Mouse (Mus musculus): Measurements from ENCODE around the gene Rfwd3. TPM values are rescaled to one million over a fixed set of nuclear protein-coding genes. Genes with fewer than 3 reads are reported as not detected.
A peak's percentile ranks its signal among the peaks of the same experiment; 100 is the strongest.
"Not testable (repeated sequence)": the region's sequence is repeated elsewhere in the genome, so short reads cannot be mapped to it uniquely, and the experiment has no call there.

The Rfwd3 gene
- polyA plus RNA-seq (2012; ENCODE audit: insufficient read depth, insufficient read length, missing spikeins), result 7.0 and 9.1 TPM in 2 replicates

DNA sequence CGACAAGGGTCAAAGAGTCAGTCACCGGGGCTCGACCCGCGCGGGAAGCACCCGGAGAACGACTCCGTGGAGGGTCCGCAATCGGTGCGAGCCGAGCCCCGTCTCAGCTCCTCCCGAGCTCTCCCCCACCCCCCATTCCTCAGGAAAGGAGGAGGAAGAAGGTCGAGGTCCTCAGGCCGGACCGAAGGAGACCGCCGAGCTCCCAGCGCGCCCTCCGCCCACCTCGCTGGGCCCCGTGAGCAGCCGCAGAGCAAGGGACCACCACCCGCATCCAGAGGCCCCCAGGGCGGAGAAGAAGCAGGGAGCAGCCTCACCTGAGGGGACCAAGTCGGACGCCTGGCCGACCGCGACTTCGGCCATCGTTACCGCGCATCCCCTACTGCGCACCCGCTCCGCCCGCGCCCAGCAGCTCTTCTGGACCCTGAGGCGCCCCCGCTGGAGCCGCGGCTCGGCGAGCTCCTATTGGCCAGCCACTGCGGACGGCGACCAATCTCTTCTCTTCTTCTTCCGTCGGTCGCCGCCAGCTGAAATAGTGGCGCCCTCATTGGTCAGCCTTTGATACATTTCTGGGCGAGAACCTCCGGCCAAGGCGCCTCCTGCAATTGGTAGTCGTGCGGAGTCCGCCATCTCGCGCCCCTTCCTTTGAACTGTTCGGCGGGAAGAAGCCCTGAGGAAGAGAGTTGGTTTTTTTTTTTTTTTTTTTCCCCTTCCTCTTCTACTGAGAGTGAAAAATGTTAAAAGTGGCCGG is at the start of gene Rfwd3:
Gene Rfwd3 (minus strand): TSS at position 402 of the 748 bp plus-strand sequence.
- H3K4me3 ChIP-seq (ENCODE audit: insufficient read depth, low read depth, low read length), result peak within 1 kb of the TSS; percentile 92
- no peaks in the 10 kb centered on the region for H3K4me1 ChIP-seq (ENCODE audit: control insufficient read depth, insufficient read depth, insufficient read length, low read length)
- peak within 1 kb of the TSS; percentile 72 for H3K27ac ChIP-seq (replicated peaks; ENCODE audit: low read depth, low read length)

DNA sequence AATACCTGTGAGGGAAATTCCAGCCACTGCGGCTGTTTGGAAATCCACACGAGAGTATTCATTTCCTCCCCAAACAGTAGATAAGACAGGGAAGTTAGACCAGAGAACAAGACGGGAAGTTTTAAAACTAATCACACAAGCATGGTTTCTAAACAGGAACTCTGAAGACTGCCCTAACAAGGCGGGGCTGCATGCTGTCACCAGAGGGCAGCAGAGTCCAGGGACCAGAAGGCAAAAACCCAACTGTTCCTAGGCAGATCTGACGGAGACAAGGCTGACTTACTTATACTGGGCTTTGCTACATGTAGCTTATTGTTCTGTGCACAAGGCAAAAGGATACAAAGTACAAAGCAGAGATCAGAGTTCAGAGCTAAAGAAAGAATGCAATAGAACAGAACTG is 43.2 kb upstream of the Rfwd3 start:
- H3K4me1 ChIP-seq (ENCODE audit: control insufficient read depth, insufficient read depth, insufficient read length, low read length), result no peaks in the 10 kb centered on the region
- no peak overlapping the region for H3K27ac ChIP-seq (replicated peaks; ENCODE audit: low read depth, low read length)
- H3K4me3 ChIP-seq (ENCODE audit: insufficient read depth, low read depth, low read length), result no peak overlapping the region

DNA sequence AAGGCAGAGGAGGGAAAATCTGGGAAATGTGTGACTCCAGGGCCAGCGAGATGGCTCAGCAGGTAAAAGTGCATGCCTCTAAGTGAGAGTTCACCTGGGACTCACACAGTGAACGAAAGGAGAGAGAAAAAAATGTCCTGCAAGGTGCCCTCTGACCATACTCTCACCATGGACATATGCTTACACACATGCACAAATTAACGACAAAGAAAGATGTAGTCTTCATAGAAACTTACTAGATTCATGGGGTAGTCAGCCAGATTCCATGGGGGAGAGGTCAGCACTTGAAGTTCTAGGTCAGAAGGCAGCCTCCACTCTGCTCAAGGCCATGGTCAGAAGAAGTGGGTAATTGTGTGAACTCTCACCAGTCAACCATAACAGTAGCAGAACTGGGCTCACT is 40.2 kb upstream of the Rfwd3 start:
- Histone ChIP-seq H3K4me3 (ENCODE audit: insufficient read depth, low read depth, low read length) (no peak overlapping the region), H3K27ac (replicated peaks; ENCODE audit: low read depth, low read length) (no peak overlapping the region), H3K4me1 (ENCODE audit: control insufficient read depth, insufficient read depth, insufficient read length, low read length) (no peaks in the 10 kb centered on the region)

DNA sequence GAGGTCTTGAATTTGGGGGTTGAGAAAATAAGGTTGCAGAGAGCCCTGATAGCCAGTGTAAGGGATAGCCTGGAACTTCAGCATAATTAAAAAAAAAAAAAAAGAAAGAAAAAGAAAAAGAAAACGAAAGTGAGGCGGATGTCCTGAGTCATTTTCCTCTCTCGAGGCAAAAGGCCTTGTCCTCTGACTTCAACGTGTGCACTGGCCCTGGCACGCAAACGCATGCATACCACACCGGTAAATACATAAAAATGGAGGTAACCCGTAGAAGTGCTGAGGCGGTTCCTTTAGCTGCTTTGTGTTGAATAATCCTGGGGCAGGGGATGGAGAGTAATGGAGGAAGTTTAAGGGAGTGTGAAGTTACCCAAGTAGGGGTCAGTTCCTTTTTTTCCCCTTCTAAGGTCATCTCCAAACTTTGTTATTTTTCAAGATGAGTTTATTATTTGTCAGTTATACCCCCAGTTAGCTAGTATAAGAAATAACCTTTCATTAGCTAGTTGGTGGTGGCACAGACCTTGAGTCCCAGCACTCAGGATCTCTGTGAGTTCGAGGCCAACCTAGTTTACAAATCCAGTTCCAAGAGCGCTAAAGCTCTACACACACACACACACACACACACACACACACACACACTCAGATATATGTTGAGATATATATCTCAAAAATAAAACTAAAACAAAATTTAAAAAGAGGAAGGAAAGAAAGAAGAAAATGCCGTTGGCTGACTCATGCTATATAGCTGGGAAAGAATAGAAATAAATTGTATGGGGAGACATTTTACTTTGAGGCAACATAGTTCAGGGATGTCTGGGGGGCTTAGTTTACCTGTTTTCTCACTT is 38.6 kb upstream of the Rfwd3 start:
- Histone ChIP-seq H3K4me3 (ENCODE audit: insufficient read depth, low read depth, low read length) (peak overlapping the region; percentile 80), H3K4me1 (ENCODE audit: control insufficient read depth, insufficient read depth, insufficient read length, low read length) (no peaks in the 10 kb centered on the region)

DNA sequence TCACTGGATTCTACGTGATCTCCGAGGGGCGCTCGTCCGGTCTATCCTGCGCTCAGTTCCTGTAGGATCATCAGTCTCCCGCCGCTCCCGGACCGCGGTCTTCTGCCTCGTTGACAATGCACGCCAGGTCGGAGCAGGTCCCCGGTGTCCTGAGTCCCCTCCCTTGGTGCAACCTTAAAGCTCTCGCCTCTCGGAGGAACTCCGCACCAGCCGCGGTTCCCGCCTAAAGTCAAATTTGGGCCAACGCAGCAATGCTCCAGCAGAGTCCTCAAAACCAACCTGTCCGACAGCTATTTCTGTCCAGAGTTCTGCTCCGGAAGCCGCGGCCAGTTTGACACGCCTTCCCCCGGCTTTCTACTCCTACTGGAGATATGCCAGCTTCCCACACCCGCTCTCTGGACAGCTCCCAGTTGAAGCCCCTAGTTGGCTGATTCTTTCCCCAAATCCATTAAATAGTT is 37.9 kb upstream of the Rfwd3 start, which contains the start of gene Mlkl:
Gene Mlkl (minus strand): TSS at position 288 of the 458 bp plus-strand sequence.
- peak within 1 kb of the TSS; percentile 80 for H3K4me3 ChIP-seq (ENCODE audit: insufficient read depth, low read depth, low read length)
- H3K27ac ChIP-seq (replicated peaks; ENCODE audit: low read depth, low read length), result peak within 1 kb of the TSS; percentile 81
- H3K4me1 ChIP-seq (ENCODE audit: control insufficient read depth, insufficient read depth, insufficient read length, low read length), result no peaks in the 10 kb centered on the region

More for the DNA sequence above, 38.6 kb upstream of the Rfwd3 start:
- peak overlapping the region; percentile 81 for H3K27ac ChIP-seq (replicated peaks; ENCODE audit: low read depth, low read length)

DNA sequence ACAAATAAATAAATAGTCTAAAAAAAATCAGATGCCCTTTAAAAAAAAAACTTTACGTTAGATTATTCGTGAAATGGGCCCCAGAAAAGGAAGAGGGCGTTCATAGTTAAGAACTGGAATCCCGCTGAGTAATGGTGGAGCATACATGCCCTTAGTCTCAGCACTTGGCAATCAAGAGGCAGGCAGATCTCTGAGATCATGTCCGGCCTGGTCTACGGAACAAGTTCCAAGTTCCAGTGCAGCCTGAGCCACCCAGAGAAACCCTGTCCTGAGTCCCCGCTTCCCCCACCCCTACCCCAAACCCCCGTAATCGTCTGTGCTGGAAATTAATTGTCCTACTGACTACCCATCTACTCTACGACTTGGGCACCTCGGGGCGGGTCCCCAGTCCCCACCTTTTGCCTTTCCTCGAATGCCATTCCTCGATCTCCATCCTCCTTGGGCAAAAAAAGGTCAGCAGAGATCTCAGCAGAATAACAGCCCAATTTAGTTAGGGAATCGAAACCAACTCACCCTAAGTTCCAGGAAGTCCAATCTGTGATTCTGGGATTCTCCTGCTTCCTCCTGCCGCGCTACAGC is 37.4 kb upstream of the Rfwd3 start:
- Histone ChIP-seq H3K4me3 (ENCODE audit: insufficient read depth, low read depth, low read length) (peak overlapping the region; percentile 80), H3K27ac (replicated peaks; ENCODE audit: low read depth, low read length) (peak overlapping the region; percentile 81), H3K4me1 (ENCODE audit: control insufficient read depth, insufficient read depth, insufficient read length, low read length) (no peaks in the 10 kb centered on the region)

DNA sequence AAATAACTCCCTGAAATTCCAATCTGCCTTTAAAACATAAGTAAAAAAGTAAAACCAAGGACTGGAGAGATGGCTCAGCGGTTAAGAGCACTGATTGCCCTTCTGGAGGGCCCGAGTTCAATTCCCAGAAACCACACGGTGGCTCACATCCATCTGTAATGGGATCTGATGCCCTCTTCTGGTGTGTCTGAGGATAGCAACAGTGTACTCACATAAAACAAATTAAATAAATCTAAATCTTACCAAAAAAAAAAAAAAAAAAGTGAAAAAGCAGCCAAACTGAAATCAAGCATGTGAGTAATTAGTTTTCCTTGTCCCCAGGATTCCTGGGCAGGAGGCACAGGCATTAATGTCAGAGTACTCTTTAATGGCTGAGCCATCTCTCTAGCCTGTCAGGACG is 36.7 kb upstream of the Rfwd3 start:
- Histone ChIP-seq H3K4me3 (ENCODE audit: insufficient read depth, low read depth, low read length) (peak overlapping the region; percentile 80), H3K4me1 (ENCODE audit: control insufficient read depth, insufficient read depth, insufficient read length, low read length) (no peaks in the 10 kb centered on the region), H3K27ac (replicated peaks; ENCODE audit: low read depth, low read length) (no peak overlapping the region)

DNA sequence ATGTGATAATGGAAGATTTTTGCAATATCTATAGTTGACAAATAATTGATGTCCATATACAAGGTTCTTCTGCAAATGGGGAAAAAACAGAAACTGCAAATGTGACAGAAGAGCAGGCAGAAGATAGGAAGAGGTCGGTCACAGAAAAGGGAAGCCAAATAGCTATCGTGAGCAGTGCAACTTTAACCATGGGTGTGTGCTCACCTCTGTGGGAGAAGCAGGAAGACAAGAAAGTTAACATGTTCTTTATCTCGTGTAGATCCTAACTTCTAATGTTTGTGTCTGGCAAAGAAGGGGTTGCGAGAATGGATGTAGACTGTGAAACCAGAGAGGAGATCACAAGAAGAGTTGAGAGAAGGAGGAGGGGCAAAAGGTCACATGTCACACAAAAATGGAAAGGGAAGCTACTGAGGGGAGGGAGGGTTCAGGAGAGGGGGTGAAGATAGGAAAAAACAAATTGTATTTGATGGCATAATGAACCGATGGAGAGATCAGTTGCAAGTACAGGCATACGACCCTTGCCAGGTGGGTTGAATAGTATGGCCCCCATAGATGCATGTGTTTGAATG is 25.3 kb upstream of the Rfwd3 start:
- Histone ChIP-seq H3K4me1 (ENCODE audit: control insufficient read depth, insufficient read depth, insufficient read length, low read length) (no peaks in the 10 kb centered on the region), H3K27ac (replicated peaks; ENCODE audit: low read depth, low read length) (no peak overlapping the region), H3K4me3 (ENCODE audit: insufficient read depth, low read depth, low read length) (no peak overlapping the region)

DNA sequence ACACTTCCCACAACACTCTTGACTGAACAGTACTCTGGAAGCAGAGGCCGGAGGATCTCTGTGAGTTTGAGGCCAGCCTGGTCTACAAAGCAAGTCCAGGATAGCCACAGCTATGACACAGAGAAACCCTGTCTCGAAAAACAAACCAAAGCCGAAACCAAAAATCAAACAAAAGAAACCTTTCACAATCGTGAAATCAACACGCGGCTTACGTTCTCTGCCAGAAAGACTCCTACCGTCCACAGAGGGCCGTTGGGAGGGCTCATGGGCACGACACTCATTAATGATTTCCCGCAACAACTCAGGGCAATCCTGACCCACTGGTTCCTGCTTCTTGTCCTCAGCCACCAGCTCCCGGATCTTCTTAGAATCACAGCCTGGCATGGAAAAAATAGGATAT is 14.7 kb upstream of the Rfwd3 start:
- Histone ChIP-seq H3K4me3 (ENCODE audit: insufficient read depth, low read depth, low read length) (no peak overlapping the region), H3K27ac (replicated peaks; ENCODE audit: low read depth, low read length) (no peak overlapping the region), H3K4me1 (ENCODE audit: control insufficient read depth, insufficient read depth, insufficient read length, low read length) (no peaks in the 10 kb centered on the region)

DNA sequence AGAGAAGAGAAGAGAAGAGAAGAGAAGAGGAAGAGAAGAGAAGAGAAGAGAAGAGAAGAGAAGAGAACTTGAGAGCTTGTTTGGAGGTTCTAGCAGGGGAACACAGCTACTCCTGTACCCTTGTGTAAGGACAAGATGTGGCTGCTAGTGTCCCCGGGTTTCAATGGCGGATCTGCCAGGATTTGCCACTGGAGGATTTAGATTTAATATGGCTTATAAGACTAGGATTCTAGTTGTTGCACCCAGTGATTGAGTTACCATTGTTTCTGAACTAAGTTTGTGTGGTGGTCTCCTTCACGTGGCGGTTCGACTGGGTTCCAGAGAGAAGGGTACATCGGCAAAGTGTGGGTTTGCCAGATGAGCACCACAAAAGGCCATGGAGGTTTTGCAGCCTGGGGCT is 13.9 kb upstream of the Rfwd3 start:
- H3K4me1 ChIP-seq (ENCODE audit: control insufficient read depth, insufficient read depth, insufficient read length, low read length); H3K27ac ChIP-seq (replicated peaks; ENCODE audit: low read depth, low read length); H3K4me3 ChIP-seq (ENCODE audit: insufficient read depth, low read depth, low read length): not testable (repeated sequence)

DNA sequence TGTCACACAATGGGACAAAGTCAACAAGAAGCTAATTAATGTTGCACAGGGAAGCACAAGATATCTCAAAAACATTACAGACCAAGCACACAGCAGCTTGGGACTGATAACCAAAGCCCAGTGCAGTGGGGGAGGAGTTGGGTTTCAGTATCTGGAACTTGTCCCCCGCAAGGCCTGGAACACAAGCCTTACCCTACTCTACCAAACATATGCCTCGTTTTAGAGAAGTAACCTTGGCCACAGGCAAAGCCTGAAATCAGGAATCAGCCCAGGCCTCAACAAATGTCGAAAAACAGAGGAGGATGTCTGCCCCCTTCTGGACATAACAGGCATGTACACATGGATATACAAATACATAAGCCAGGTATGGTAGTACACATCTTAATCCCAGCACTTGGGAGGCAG is 12.7 kb upstream of the Rfwd3 start:
- Histone ChIP-seq H3K4me1 (ENCODE audit: control insufficient read depth, insufficient read depth, insufficient read length, low read length) (no peaks in the 10 kb centered on the region), H3K4me3 (ENCODE audit: insufficient read depth, low read depth, low read length) (no peak overlapping the region), H3K27ac (replicated peaks; ENCODE audit: low read depth, low read length) (no peak overlapping the region)

DNA sequence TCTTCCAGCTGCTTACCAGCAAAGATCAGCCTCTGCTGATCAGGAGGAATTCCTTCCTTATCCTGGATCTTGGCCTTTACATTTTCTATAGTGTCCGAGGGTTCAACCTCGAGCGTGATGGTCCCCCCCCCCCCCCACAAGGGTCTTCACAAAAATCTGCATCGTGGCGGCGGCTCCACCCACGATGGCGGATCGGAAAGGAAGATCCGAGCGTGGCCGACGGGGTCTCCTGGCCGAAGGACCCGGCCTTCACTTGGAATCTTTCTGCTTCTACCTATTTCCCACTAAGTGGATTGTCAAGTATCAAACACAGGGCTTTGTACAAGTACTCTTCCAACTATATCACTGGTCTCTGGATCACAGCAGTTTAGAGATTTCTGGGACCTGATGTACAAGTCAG is 10.0 kb upstream of the Rfwd3 start:
- not testable (repeated sequence) for H3K27ac ChIP-seq (replicated peaks; ENCODE audit: low read depth, low read length); H3K4me3 ChIP-seq (ENCODE audit: insufficient read depth, low read depth, low read length); H3K4me1 ChIP-seq (ENCODE audit: control insufficient read depth, insufficient read depth, insufficient read length, low read length)

DNA sequence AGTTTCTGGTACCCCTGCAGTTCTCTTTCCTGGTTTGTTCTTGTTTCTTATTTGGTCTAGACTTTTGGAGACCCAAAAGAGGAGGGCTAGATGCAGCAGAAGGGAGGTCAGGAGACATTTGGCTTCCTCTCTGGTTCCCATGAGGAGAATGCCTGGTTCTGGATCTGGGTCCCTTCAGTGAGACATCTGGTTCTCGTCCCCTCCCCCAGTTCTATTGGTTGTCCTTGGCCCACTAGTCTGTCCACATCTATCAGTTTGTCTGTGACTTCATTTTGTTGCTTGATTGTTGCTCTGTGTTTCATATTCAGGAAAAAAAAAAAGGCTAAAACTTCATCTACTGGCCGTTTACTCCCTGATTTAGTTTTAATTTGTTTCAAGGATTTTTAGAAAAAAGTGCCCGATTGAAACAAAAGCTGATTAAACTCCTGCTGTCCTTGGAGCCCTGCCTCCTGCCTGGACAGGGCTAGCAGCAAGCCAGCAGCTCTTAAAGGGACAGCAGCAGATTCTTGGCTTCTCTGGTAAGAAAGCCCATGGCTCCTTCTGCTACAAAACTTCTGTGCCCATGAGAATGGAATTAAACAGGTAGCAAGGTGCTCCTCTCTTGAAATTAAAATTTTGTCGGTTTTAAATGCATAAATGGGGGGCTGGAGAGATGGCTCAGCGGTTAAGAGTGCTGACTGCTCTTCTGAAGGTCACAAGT is 5.2 kb upstream of the Rfwd3 start:
- Histone ChIP-seq H3K4me1 (ENCODE audit: control insufficient read depth, insufficient read depth, insufficient read length, low read length) (no peaks in the 10 kb centered on the region), H3K4me3 (ENCODE audit: insufficient read depth, low read depth, low read length) (no peak overlapping the region), H3K27ac (replicated peaks; ENCODE audit: low read depth, low read length) (0 out of 2 replicates have a peak overlapping the region, but pooled peaks have one; percentile 52)

DNA sequence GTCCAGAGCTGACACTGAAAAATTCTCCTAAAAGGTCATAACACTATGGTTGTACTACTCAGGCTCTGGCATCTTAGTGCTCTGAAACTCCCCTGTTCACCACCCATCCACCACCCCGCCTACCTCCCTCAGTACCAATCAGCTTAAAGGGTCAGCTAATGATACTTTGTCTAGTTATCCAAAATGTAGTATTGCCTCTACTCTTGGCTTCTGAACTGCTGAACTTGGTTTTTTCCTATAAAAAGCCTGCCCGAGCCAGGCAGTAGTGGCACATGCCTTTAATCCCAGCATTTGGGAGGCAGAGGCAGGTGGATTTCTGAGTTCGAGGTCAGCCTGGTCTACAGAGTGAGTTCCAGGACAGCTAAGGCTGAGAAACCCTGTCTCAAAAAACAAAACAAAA is 4.3 kb upstream of the Rfwd3 start:
- no peak overlapping the region for H3K4me3 ChIP-seq (ENCODE audit: insufficient read depth, low read depth, low read length)
- no peak overlapping the region for H3K27ac ChIP-seq (replicated peaks; ENCODE audit: low read depth, low read length)
- H3K4me1 ChIP-seq (ENCODE audit: control insufficient read depth, insufficient read depth, insufficient read length, low read length), result no peaks in the 10 kb centered on the region
